Comparison of ENCODE assay signal across 9 mouse cellular contexts in the genomic region with DNA sequence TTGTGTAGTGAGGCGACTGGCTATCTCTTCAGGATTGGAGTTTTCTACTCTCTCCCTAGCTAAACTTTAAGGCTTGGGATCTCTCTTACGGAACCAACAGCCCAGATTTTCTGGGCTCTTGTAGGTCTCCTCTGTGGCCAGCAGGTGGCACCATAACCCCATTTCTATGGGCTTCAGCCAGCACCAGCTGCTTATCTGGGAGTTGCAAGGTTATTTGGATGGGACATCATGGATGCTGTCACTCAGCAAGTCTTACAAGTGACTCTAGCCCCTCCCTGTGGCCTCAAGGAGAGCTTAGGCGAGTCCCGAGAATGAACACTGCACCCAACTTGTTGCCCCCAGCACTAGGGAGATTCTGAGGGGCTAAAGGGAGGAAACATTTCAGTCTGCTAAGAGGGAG. TPM values are rescaled to one million over a fixed set of nuclear protein-coding genes. Genes with fewer than 3 reads are reported as not detected.
DNase-seq lines count a peak whose midpoint lies in the region; ATAC-seq and TF ChIP-seq lines count a peak whose summit lies in the region.
"Had no signal": no experiment of that assay in that cellular context is flagged by ENCODE, and none has a peak within 500 bp of the region (broad histone marks: within the 10 kb centered on the region; RNA-seq: fewer than 3 reads in every experiment).

No protein-coding gene starts in this region.

- no peaks in the 10 kb centered on the region for H3K27me3 ChIP-seq in hindbrain, embryonic 14.5 days (ENCODE audit: control insufficient read depth, insufficient read depth, low read length)
- H3K27me3 ChIP-seq in testis, adult 2 months (ENCODE audit: control insufficient read depth, insufficient read depth, low read length) = no peaks in the 10 kb centered on the region

- peak; percentile 36 for ATAC-seq in frontal cortex, adult (ENCODE audit: low TSS enrichment)
- ATAC-seq in hindbrain, embryonic 14.5 days (ENCODE audit: low FRiP score) = peak; percentile 32; the same call in 1 of the 2 replicates

- H3K4me2 ChIP-seq in hindbrain, embryonic 14.5 days (replicated peaks) = no peak overlapping the region

- 8% methylated on average over 4 of the region's 4 CpGs for WGBS in hindbrain, embryonic 14.5 days

- H3K27ac ChIP-seq in hindbrain, embryonic 14.5 days = no peak overlapping the region
- no peak overlapping the region for H3K27ac ChIP-seq in testis, adult 2 months (ENCODE audit: control insufficient read depth, insufficient read depth, low read depth, low read length)

- TF ChIP-seq CTCF in testis, adult 2 months (IDR thresholded peaks at IDR 0.05; ENCODE audit: control insufficient read depth, insufficient read depth, insufficient replicate concordance, low read depth, low read length) = peak; percentile 79; the same call in 1 of the 2 replicates

- peaks cover 3% of the 10 kb centered on the region; the same call in 1 of the 2 replicates for H3K4me1 ChIP-seq in hindbrain, embryonic 14.5 days (replicated peaks; ENCODE audit: control insufficient read depth, insufficient read depth, low read length)
- H3K4me1 ChIP-seq in testis, adult 2 months (ENCODE audit: control insufficient read depth, insufficient read depth, low read length) = peaks cover 5% of the 10 kb centered on the region

- no peak for TF ChIP-seq POLR2A in testis, adult 2 months (IDR thresholded peaks at IDR 0.05; ENCODE audit: control insufficient read depth, low read depth, low read length)

- peak; percentile 47 for DNase-seq in urinary bladder, adult 2 months (ENCODE audit: low spot score)
- DNase-seq in urinary bladder, postnatal 10 days (ENCODE audit: low spot score) = no peak
- peak; percentile 74 for DNase-seq in cerebellum, adult 8-10 months
- peak; percentile 86 for DNase-seq in hindbrain, embryonic 14.5 days (ENCODE audit: low spot score)
- DNase-seq in left cerebral cortex, postnatal 36 days (ENCODE audit: low spot score in 2 of 2) = peak; percentile 56 to 69
- DNase-seq in naive thymus-derived CD4-positive, alpha-beta T cell, adult 2 months (ENCODE audit: low read depth) = peak; percentile 68

- H3K9ac ChIP-seq in hindbrain, embryonic 14.5 days = no peak overlapping the region

- no peak overlapping the region for H3K4me3 ChIP-seq in hindbrain, embryonic 14.5 days (replicated peaks; ENCODE audit: low read length)
- H3K4me3 ChIP-seq in testis, adult 2 months (ENCODE audit: control insufficient read depth, low read depth, low read length) = no peak overlapping the region
- H3K4me3 ChIP-seq: erythroblast, embryonic 14.5 days had no signal

- H3K36me3 ChIP-seq in hindbrain, embryonic 14.5 days (replicated peaks; ENCODE audit: control insufficient read depth, insufficient read depth) = no peaks in the 10 kb centered on the region
- H3K36me3 ChIP-seq in testis, adult 2 months (ENCODE audit: control insufficient read depth, insufficient read depth, low read length) = no peaks in the 10 kb centered on the region

- intact Hi-C loops in left cerebral cortex, postnatal 36 days (cut with DNase I) = loop anchor here (1.0 to 10.0 kb wide), 3 partner anchors 85 to 279 kb away; a partner anchor contains a TSS

- H3K9me3 ChIP-seq in hindbrain, embryonic 14.5 days (ENCODE audit: control insufficient read depth, low read length) = no peaks in the 10 kb centered on the region

RNA-seq across cellular contexts. Expression of a gene that starts 4.4 kb away (rescaled TPM):
- 0.13 and 0.23 TPM in 2 replicates for polyA plus RNA-seq in urinary bladder, adult 2 months (2012; rRNA removed)
- polyA plus RNA-seq in hindbrain, embryonic 14.5 days (2014; fragmentation: Nextera tagmentation; extraction: Ambion mirVana) = 1.2 and 1.5 TPM in 2 replicates
- 10 to 100 TPM; 41.3 to 44.6 TPM for total RNA-seq in left cerebral cortex, postnatal 36 days (2021)
- polyA plus RNA-seq in testis, adult 2 months (2012; rRNA removed) = 1.3 and 1.7 TPM in 2 replicates
